Mouse (Mus musculus) megakaryocyte, embryonic 14.5 days (primary cell): ENCODE data around the gene Gsc.

Source experiments
- FLI1 ChIP-seq: IDR thresholded peaks from 2 replicates; pipeline ENCODE4 v1.6.1; 2012; ENCODE audit warnings: low read length, inconsistent platforms, mixed read lengths
- GATA1 ChIP-seq: IDR thresholded peaks from 3 replicates; pipeline ENCODE4 v1.6.1; 2012; ENCODE audit warnings: mixed read lengths, low read length, inconsistent platforms, borderline replicate concordance

DNA sequence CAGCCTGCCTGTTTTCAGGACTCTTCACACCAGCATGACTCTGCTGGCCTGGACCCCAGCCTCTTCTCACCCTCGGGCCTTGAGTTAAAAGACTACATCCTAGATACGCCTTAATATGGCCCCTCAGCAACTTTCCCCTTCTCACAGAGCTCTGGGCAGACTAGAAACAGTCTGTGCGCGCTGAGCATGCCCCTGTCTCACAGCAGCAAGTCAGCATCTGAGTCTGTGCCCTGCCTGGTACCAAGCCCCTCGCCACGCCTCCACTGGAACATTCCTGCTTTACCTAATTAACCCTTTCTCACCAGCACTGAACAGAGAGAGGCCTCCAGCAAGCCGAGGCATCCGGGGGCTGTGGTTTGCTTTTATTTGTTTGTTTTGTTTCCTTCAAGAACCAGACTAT is 11.8 kb downstream of the Gsc start:
- TF ChIP-seq GATA1 (no peak), FLI1 (no peak)
